Mouse (Mus musculus) limb, embryonic 14.5 days (tissue): ENCODE results near the gene Hpdl. TPM values are rescaled to one million over a fixed set of nuclear protein-coding genes. Genes with fewer than 3 reads are reported as not detected.

ENCODE experiments used
- ATAC-seq: fragments of 200-750 bp; cut with Nextera tagmentation; 2 replicates; pipeline ENCODE4 v1.8.0; 2017; ENCODE audit warnings: low read depth, moderate number of reproducible peaks, moderate TSS enrichment; ENCODE audit not compliant: low FRiP score
- DNase-seq: peaks from one replicate; pipeline ENCODE4 v3.0.0-alpha.2; 2015; ENCODE audit warnings: low spot score
- H3K27ac ChIP-seq: fragments of 300-500 bp; sonication (generic); replicated peaks from 2 replicates; pipeline ENCODE4 v1.5.1; 2014; ENCODE audit warnings: low read depth, mild to moderate bottlenecking, low read length, moderate library complexity, mixed read lengths
- H3K27me3 ChIP-seq: fragments of 300-500 bp; sonication (generic); 2 replicates; pipeline ENCODE4 v1.6.1; 2014; ENCODE audit warnings: low read length, mixed read lengths; ENCODE audit not compliant: control insufficient read depth, insufficient read depth
- H3K36me3 ChIP-seq: fragments of 300-500 bp; sonication (generic); 2 replicates; pipeline ENCODE4 v1.6.1; 2014; ENCODE audit warnings: mild to moderate bottlenecking, low read length, moderate library complexity, mixed read lengths; ENCODE audit not compliant: control insufficient read depth, insufficient read depth
- H3K4me1 ChIP-seq: fragments of 300-500 bp; sonication (generic); 2 replicates; pipeline ENCODE4 v1.6.1; 2014; ENCODE audit warnings: antibody characterized with exemption, low read length, mixed read lengths; ENCODE audit not compliant: control insufficient read depth, insufficient read depth
- H3K4me2 ChIP-seq: fragments of 300-500 bp; sonication (generic); replicated peaks from 2 replicates; pipeline ENCODE4 v1.6.1; 2014; ENCODE audit warnings: low read depth, mild to moderate bottlenecking, low read length, moderate library complexity; ENCODE audit not compliant: severe bottlenecking
- H3K4me3 ChIP-seq: fragments of 300-500 bp; sonication (generic); replicated peaks from 2 replicates; pipeline ENCODE4 v1.5.1; 2014; ENCODE audit warnings: low read length
- H3K9ac ChIP-seq: fragments of 300-500 bp; sonication (generic); 2 replicates; pipeline ENCODE4 v1.6.1; 2014; ENCODE audit warnings: mild to moderate bottlenecking, low read depth, low read length, moderate library complexity; ENCODE audit not compliant: severe bottlenecking
- H3K9me3 ChIP-seq: fragments of 300-500 bp; sonication (generic); 2 replicates; pipeline ENCODE4 v1.6.1; 2016; ENCODE audit warnings: low read length; ENCODE audit not compliant: control insufficient read depth
- POLR2A ChIP-seq: fragments of 200-500 bp; IDR thresholded peaks from 2 replicates; pipeline ENCODE4 v1.8.0; 2012; ENCODE audit warnings: inconsistent platforms, mild to moderate bottlenecking, moderate library complexity, borderline replicate concordance; ENCODE audit not compliant: insufficient read depth, insufficient read length; ENCODE audit errors: extremely low read depth
- WGBS: fragments of 180-500 bp; shearing (Covaris S2); extraction: QIAGEN DNeasy Blood & Tissue Kit; methylation state at CpG from one replicate; pipeline ENCODE4 v1.1.7; 2014; 5-methylcytosine and 5-hydroxymethylcytosine counted together
- polyA plus RNA-seq, 2 experiments: library from polyadenylated mRNA; depleted of rRNA in 1 of 2; stranded (reverse) in 1 of 2; unstranded in 1 of 2; fragments of >200 nt; fragmentation: Nextera tagmentation in 1 of 2; extraction: Ambion mirVana in 1 of 2; gene quantifications; 2 replicates each; pipeline versions ENCODE4 v1.2.1 to v1.2.3; 2012 to 2014

The Hpdl gene
- polyA plus RNA-seq, 2 experiments: 0.57 to 1.1 TPM

GRCm38 (mm10) chr4:116777079-116777478 lies 44.4 kb downstream of the Hpdl start:
- no peak for TF ChIP-seq POLR2A
- H3K27me3 ChIP-seq: no peaks in the 10 kb centered on the region
- no peak overlapping the region for H3K27ac ChIP-seq
- ATAC-seq (no peak), DNase-seq (no peak)
- H3K4me1 ChIP-seq: no peaks in the 10 kb centered on the region
- H3K9me3 ChIP-seq: no peaks in the 10 kb centered on the region
- no peak overlapping the region for H3K4me2 ChIP-seq
- no peaks in the 10 kb centered on the region for H3K36me3 ChIP-seq
- no peak overlapping the region for H3K4me3 ChIP-seq
- 81% methylated on average over 3 of the region's 3 CpGs for WGBS
- no peak overlapping the region for H3K9ac ChIP-seq

DNA sequence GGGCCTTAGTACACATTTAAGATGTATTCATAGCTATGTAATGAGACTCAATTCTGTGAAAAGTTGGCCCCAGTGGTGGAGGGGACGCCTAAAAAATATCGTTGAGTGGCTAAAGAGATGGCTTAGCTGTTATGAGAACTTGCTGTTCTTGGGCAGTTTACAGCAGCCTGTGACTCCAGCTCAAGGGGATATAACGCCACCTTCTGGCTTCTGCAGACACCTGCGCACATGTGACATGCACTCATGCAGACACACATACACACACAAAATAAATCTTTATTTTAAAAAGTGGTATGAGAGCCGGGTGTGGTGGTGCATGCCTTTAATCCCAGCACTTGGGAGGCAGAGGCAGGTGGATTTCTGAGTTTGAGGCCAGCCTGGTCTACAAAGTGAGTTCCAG lies 45.1 kb downstream of the Hpdl start:
- TF ChIP-seq POLR2A: no peak
- Histone ChIP-seq H3K9me3 (no peaks in the 10 kb centered on the region), H3K27me3 (no peaks in the 10 kb centered on the region), H3K27ac (no peak overlapping the region), H3K36me3 (no peaks in the 10 kb centered on the region), H3K9ac (no peak overlapping the region), H3K4me1 (no peaks in the 10 kb centered on the region), H3K4me2 (no peak overlapping the region), H3K4me3 (no peak overlapping the region)
- 90% methylated on average over 5 of the region's 5 CpGs for WGBS
- ATAC-seq (no peak), DNase-seq (no peak)

Other genes with a start within 250 kb of the Hpdl start
- 4.9 and 5.3 TPM in 2 replicates for gene Ccdc17, start 225.1 kb downstream of the Hpdl start, polyA plus RNA-seq (2012; rRNA removed)
- 3.9 and 4.1 TPM in 2 replicates for gene Ccdc17, start 225.1 kb downstream of the Hpdl start, polyA plus RNA-seq (2014; fragmentation: Nextera tagmentation; extraction: Ambion mirVana)
- gene Nasp, start 193.8 kb downstream of the Hpdl start, polyA plus RNA-seq (2012; rRNA removed): 95.9 and 153 TPM in 2 replicates
- 132 and 140 TPM in 2 replicates for gene Nasp, start 193.8 kb downstream of the Hpdl start, polyA plus RNA-seq (2014; fragmentation: Nextera tagmentation; extraction: Ambion mirVana)
- 676 and 711 TPM in 2 replicates for gene Akr1a1, start 170.0 kb downstream of the Hpdl start, polyA plus RNA-seq (2012; rRNA removed)
- gene Akr1a1, start 170.0 kb downstream of the Hpdl start, polyA plus RNA-seq (2014; fragmentation: Nextera tagmentation; extraction: Ambion mirVana): 826 and 834 TPM in 2 replicates
- 336 and 418 TPM in 2 replicates for gene Prdx1, start 136.2 kb downstream of the Hpdl start, polyA plus RNA-seq (2012; rRNA removed)
- gene Prdx1, start 136.2 kb downstream of the Hpdl start, polyA plus RNA-seq (2014; fragmentation: Nextera tagmentation; extraction: Ambion mirVana): 1,041 and 1,088 TPM in 2 replicates
- gene Mmachc, start 113.3 kb downstream of the Hpdl start, polyA plus RNA-seq (2012; rRNA removed): 18.1 and 18.4 TPM in 2 replicates
- 7.6 and 9.0 TPM in 2 replicates for gene Mmachc, start 113.3 kb downstream of the Hpdl start, polyA plus RNA-seq (2014; fragmentation: Nextera tagmentation; extraction: Ambion mirVana)
- 53.7 and 70.4 TPM in 2 replicates for gene Ccdc163, start 113.2 kb downstream of the Hpdl start, polyA plus RNA-seq (2012; rRNA removed)
- 21.2 and 24.3 TPM in 2 replicates for gene Ccdc163, start 113.2 kb downstream of the Hpdl start, polyA plus RNA-seq (2014; fragmentation: Nextera tagmentation; extraction: Ambion mirVana)
- gene Tesk2, start 100.8 kb downstream of the Hpdl start, polyA plus RNA-seq (2012; rRNA removed): 7.3 and 8.5 TPM in 2 replicates
- 9.2 and 10.3 TPM in 2 replicates for gene Tesk2, start 100.8 kb downstream of the Hpdl start, polyA plus RNA-seq (2014; fragmentation: Nextera tagmentation; extraction: Ambion mirVana)
- gene Toe1, start 14.1 kb downstream of the Hpdl start, polyA plus RNA-seq (2012; rRNA removed): 44.1 and 44.6 TPM in 2 replicates
- gene Toe1, start 14.1 kb downstream of the Hpdl start, polyA plus RNA-seq (2014; fragmentation: Nextera tagmentation; extraction: Ambion mirVana): 35.9 TPM in 2 replicates
- gene Mutyh, start 14.0 kb downstream of the Hpdl start, polyA plus RNA-seq (2012; rRNA removed): 26.8 and 28.2 TPM in 2 replicates
- 10.2 and 11.0 TPM in 2 replicates for gene Mutyh, start 14.0 kb downstream of the Hpdl start, polyA plus RNA-seq (2014; fragmentation: Nextera tagmentation; extraction: Ambion mirVana)
- gene Zswim5, start 55.7 kb upstream of the Hpdl start, polyA plus RNA-seq (2012; rRNA removed): 1.0 and 1.2 TPM in 2 replicates
- gene Zswim5, start 55.7 kb upstream of the Hpdl start, polyA plus RNA-seq (2014; fragmentation: Nextera tagmentation; extraction: Ambion mirVana): 0.23 and 0.58 TPM in 2 replicates
- gene Urod, start 172.7 kb upstream of the Hpdl start, polyA plus RNA-seq (2012; rRNA removed): 78.5 and 92.3 TPM in 2 replicates
- 79.2 and 96.1 TPM in 2 replicates for gene Urod, start 172.7 kb upstream of the Hpdl start, polyA plus RNA-seq (2014; fragmentation: Nextera tagmentation; extraction: Ambion mirVana)
- gene Hectd3, start 173.6 kb upstream of the Hpdl start, polyA plus RNA-seq (2012; rRNA removed): 24.6 and 35.4 TPM in 2 replicates
- 11.1 and 11.2 TPM in 2 replicates for gene Hectd3, start 173.6 kb upstream of the Hpdl start, polyA plus RNA-seq (2014; fragmentation: Nextera tagmentation; extraction: Ambion mirVana)
- gene Eif2b3, start 197.7 kb upstream of the Hpdl start, polyA plus RNA-seq (2012; rRNA removed): 20.7 and 30.0 TPM in 2 replicates
- 45.0 and 48.2 TPM in 2 replicates for gene Eif2b3, start 197.7 kb upstream of the Hpdl start, polyA plus RNA-seq (2014; fragmentation: Nextera tagmentation; extraction: Ambion mirVana)